Mouse (Mus musculus) adrenal gland, postnatal 36 days (tissue): ENCODE data around the gene 2310057M21Rik. TPM values are rescaled to one million over a fixed set of nuclear protein-coding genes. Genes with fewer than 3 reads are reported as not detected.

Experiments used
- DNase-seq, 2 experiments: peaks; one replicate each; pipeline ENCODE4 v3.0.0; 2021; ENCODE audit warnings: mixed read lengths in 1 of 2
- total RNA-seq, 2 experiments: library from RNA; stranded (reverse); gene quantifications; 2 replicates each; pipeline ENCODE4 v1.2.3; 2021

Gene 2310057M21Rik
- total RNA-seq, 2 experiments from 2014 or later = 12.0 to 16.8 TPM

- no peak for DNase-seq
Measured at GRCm38 (mm10) chr7:131322192-131322591, 40.4 kb downstream of the 2310057M21Rik start, which contains the start of gene Cuzd1. TSS of gene Cuzd1 (minus strand) at chr7:131322292.

DNA sequence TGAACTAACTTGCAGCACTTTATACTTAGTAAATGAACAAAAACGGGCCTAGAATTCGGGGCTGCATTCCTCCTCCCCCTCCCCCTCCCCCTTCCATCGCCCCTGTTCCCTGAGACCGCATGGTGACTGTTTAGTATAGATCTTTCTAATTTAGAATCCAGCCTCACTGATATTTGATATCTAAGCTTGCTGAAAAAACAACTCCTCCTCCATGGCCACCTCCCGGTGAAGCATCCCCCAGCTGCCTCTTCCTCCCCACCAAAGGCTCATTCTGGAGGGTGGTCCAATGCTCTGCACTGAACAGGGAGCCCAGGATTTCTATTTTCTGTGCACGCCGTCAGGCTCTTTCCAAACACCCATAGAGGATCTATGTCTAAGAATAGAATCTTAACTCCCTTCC, 44.2 kb downstream of the 2310057M21Rik start:
- DNase-seq = no peak

- DNase-seq = no peak
Measured at GRCm38 (mm10) chr7:131317587-131317986, 45.0 kb downstream of the 2310057M21Rik start.

DNA sequence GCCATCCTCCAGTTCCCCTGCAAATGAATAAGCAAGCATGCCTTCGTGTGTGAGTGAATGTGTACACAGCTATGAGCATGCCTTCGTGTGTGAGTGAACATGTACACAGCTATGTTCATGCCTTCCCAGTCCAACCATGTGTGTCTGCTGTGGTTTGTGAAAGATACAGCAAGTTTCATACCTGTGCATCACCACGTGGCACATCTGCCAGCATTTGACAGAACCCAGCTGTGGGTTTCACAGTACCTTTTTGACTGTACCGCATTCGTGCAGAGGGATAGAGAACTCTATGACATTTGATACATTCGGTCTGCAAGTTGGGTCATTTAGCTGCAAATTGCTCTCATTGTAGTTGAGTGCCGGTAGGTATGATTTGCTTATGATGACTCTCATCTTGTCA, 48.1 kb downstream of the 2310057M21Rik start:
- no peak for DNase-seq

- DNase-seq = no peak
Measured at GRCm38 (mm10) chr7:131306733-131307132, 55.8 kb downstream of the 2310057M21Rik start.

- no peak for DNase-seq
Measured at GRCm38 (mm10) chr7:131303340-131303739, 59.2 kb downstream of the 2310057M21Rik start.

- DNase-seq = no peak
Measured at GRCm38 (mm10) chr7:131297151-131297550, 65.4 kb downstream of the 2310057M21Rik start.

Other genes with a start within 250 kb of the 2310057M21Rik start
- gene 4933402N03Rik, start 216.4 kb downstream of the 2310057M21Rik start, total RNA-seq = not detected
- not detected for gene 5430419D17Rik, start 188.4 kb downstream of the 2310057M21Rik start, total RNA-seq
- gene Cuzd1, start 40.5 kb downstream of the 2310057M21Rik start, total RNA-seq = not detected
- not detected for gene Fam24b, start 33.2 kb downstream of the 2310057M21Rik start, total RNA-seq
- not detected for gene Fam24a, start 28.9 kb downstream of the 2310057M21Rik start, total RNA-seq
- 10 to 100 TPM; 19.8 to 21.1 TPM for gene Pstk, start 8.4 kb upstream of the 2310057M21Rik start, total RNA-seq
- 10 to 100 TPM; 28.6 to 32.7 TPM for gene Ikzf5, start 47.8 kb upstream of the 2310057M21Rik start, total RNA-seq
- gene Acadsb, start 47.8 kb upstream of the 2310057M21Rik start, total RNA-seq = 100 to 1,000 TPM; 240 to 608 TPM
- gene Hmx3, start 180.1 kb upstream of the 2310057M21Rik start, total RNA-seq = not detected
- gene Hmx2, start 186.0 kb upstream of the 2310057M21Rik start, total RNA-seq = not detected
- gene Bub3, start 197.5 kb upstream of the 2310057M21Rik start, total RNA-seq = 10 to 100 TPM; 74.7 to 79.1 TPM